Mouse (Mus musculus) MN1 (cell line): ENCODE measurements around the gene Rbm8a.

Experiments
- DNase-seq: peaks from one replicate; pipeline ENCODE4 v3.0.0-alpha.2; 2016; ENCODE audit warnings: low spot score

Gene Rbm8a

GRCm38 (mm10) chr3:96669727-96670468 is 40.2 kb downstream of the Rbm8a start, which contains the start of gene Ankrd35:
TSS of gene Ankrd35 (plus strand) at chr3:96670131.
- peak; percentile 90 for DNase-seq

GRCm38 (mm10) chr3:96671519-96671918 is 41.8 kb downstream of the Rbm8a start:
- DNase-seq = no peak

- no peak for DNase-seq
These were observed 43.8 kb downstream of the Rbm8a start for GRCm38 (mm10) chr3:96673514-96673913.

GRCm38 (mm10) chr3:96674442-96674841 is 44.7 kb downstream of the Rbm8a start:
- DNase-seq = no peak

- no peak for DNase-seq
These were observed 45.4 kb downstream of the Rbm8a start for GRCm38 (mm10) chr3:96675171-96675570.

- no peak for DNase-seq
These were observed 46.0 kb downstream of the Rbm8a start for GRCm38 (mm10) chr3:96675690-96676089.

GRCm38 (mm10) chr3:96678456-96678855 is 48.7 kb downstream of the Rbm8a start:
- no peak for DNase-seq

GRCm38 (mm10) chr3:96679159-96679674 is 49.5 kb downstream of the Rbm8a start:
- peak; percentile 61 for DNase-seq

- no peak for DNase-seq
These were observed 50.7 kb downstream of the Rbm8a start for GRCm38 (mm10) chr3:96680269-96680956.
